Mouse (Mus musculus) forebrain, embryonic 13.5 days (tissue): ENCODE data around the gene Cd207. TPM values are rescaled to one million over a fixed set of nuclear protein-coding genes. Genes with fewer than 3 reads are reported as not detected.

ENCODE experiments used
- ATAC-seq: fragments of 200-750 bp; cut with Nextera tagmentation; 2 replicates; pipeline ENCODE4 v1.8.0; 2017
- H3K27ac ChIP-seq: fragments of 300-500 bp; sonication (generic); 2 replicates; pipeline ENCODE4 v1.5.1; 2015; ENCODE audit warnings: inconsistent platforms, mild to moderate bottlenecking, moderate library complexity
- H3K27me3 ChIP-seq: fragments of 300-500 bp; sonication (generic); 2 replicates; pipeline ENCODE4 v1.6.1; 2015; ENCODE audit warnings: mild to moderate bottlenecking, inconsistent platforms
- H3K36me3 ChIP-seq: fragments of 300-500 bp; sonication (generic); 2 replicates; pipeline ENCODE4 v1.6.1; 2015; ENCODE audit warnings: mild to moderate bottlenecking, inconsistent platforms; ENCODE audit not compliant: poor library complexity, severe bottlenecking
- H3K4me1 ChIP-seq: fragments of 300-500 bp; sonication (generic); 2 replicates; pipeline ENCODE4 v1.6.1; 2015; ENCODE audit warnings: inconsistent platforms
- H3K4me2 ChIP-seq: fragments of 300-500 bp; sonication (generic); 2 replicates; pipeline ENCODE4 v1.6.1; 2015; ENCODE audit warnings: inconsistent platforms, mild to moderate bottlenecking, moderate library complexity
- H3K4me3 ChIP-seq: fragments of 300-500 bp; sonication (generic); 2 replicates; pipeline ENCODE4 v1.5.1; 2015; ENCODE audit warnings: mild to moderate bottlenecking, inconsistent platforms
- H3K9ac ChIP-seq: fragments of 300-500 bp; sonication (generic); 2 replicates; pipeline ENCODE4 v1.6.1; 2015; ENCODE audit warnings: mild to moderate bottlenecking, inconsistent platforms
- H3K9me3 ChIP-seq: fragments of 300-500 bp; sonication (generic); replicated peaks from 2 replicates; pipeline ENCODE4 v1.6.1; 2016; ENCODE audit warnings: inconsistent platforms
- WGBS: fragments of 180-500 bp; shearing (Covaris S2); methylation state at CpG from one replicate; pipeline ENCODE4 v1.1.7; 2015; 5-methylcytosine and 5-hydroxymethylcytosine counted together
- polyA plus RNA-seq: library from polyadenylated mRNA; unstranded; fragments of >200 nt; fragmentation: Nextera tagmentation; extraction: Ambion mirVana; gene quantifications from 2 replicates; pipeline ENCODE4 v1.2.1, GENCODE M21; 2015

Cd207 gene
- polyA plus RNA-seq, 1 experiment from 2014 or later: not detected

GRCm38 (mm10) chr6:83631815-83632214 lies 45.8 kb downstream of the Cd207 start:
- no peak for ATAC-seq
- no peak overlapping the region for H3K9ac ChIP-seq
- no peak overlapping the region for H3K4me2 ChIP-seq
- H3K27ac ChIP-seq: no peak overlapping the region
- H3K27me3 ChIP-seq: no peaks in the 10 kb centered on the region
- no peaks in the 10 kb centered on the region for H3K9me3 ChIP-seq
- no peaks in the 10 kb centered on the region for H3K36me3 ChIP-seq
- no peak overlapping the region for H3K4me3 ChIP-seq
- 74% methylated on average over 4 of the region's 4 CpGs for WGBS
- H3K4me1 ChIP-seq: no peaks in the 10 kb centered on the region

- Histone ChIP-seq H3K4me3 (no peak overlapping the region), H3K27me3 (no peaks in the 10 kb centered on the region), H3K9me3 (no peaks in the 10 kb centered on the region), H3K4me2 (no peak overlapping the region), H3K27ac (no peak overlapping the region), H3K9ac (no peak overlapping the region), H3K36me3 (no peaks in the 10 kb centered on the region), H3K4me1 (no peaks in the 10 kb centered on the region)
- ATAC-seq: no peak
- WGBS: 75% methylated on average over 17 of the region's 17 CpGs
These were observed 50.9 kb downstream of the Cd207 start for GRCm38 (mm10) chr6:83626781-83627180.

Other genes starting within 250 kb of the Cd207 start
- 65.3 and 79.4 TPM in 2 replicates for gene Tet3, start 218.8 kb downstream of the Cd207 start, polyA plus RNA-seq
- 68.9 and 72.8 TPM in 2 replicates for gene Dguok, start 170.9 kb downstream of the Cd207 start, polyA plus RNA-seq
- 0.31 and 2.2 TPM in 2 replicates for gene Actg2, start 141.6 kb downstream of the Cd207 start, polyA plus RNA-seq
- 37.2 and 40.0 TPM in 2 replicates for gene Stambp, start 105.1 kb downstream of the Cd207 start, polyA plus RNA-seq
- not detected in 2 replicates for gene Clec4f, start 21.7 kb downstream of the Cd207 start, polyA plus RNA-seq
- gene Vax2, start 33.4 kb upstream of the Cd207 start, polyA plus RNA-seq: 0.19 TPM in 1 of 2 replicates, not detected in the other
- 0.19 TPM in 1 of 2 replicates, not detected in the other for gene Atp6v1b1, start 65.1 kb upstream of the Cd207 start, polyA plus RNA-seq
- 0.13 and 0.28 TPM in 2 replicates for gene Ankrd53, start 84.8 kb upstream of the Cd207 start, polyA plus RNA-seq
- 66.0 and 77.5 TPM in 2 replicates for gene Tex261, start 98.0 kb upstream of the Cd207 start, polyA plus RNA-seq
- 64.9 and 72.8 TPM in 2 replicates for gene Nagk, start 117.1 kb upstream of the Cd207 start, polyA plus RNA-seq
- 30.0 and 39.5 TPM in 2 replicates for gene Paip2b, start 153.9 kb upstream of the Cd207 start, polyA plus RNA-seq
- gene Zfp638, start 189.3 kb upstream of the Cd207 start, polyA plus RNA-seq: 93.6 and 95.6 TPM in 2 replicates